Mouse (Mus musculus) limb, embryonic 13.5 days (tissue): ENCODE data around the gene Galm. TPM values are rescaled to one million over a fixed set of nuclear protein-coding genes. Genes with fewer than 3 reads are reported as not detected.

Experiments
- ATAC-seq: fragments of 200-750 bp; cut with Nextera tagmentation; 2 replicates; pipeline ENCODE4 v1.8.0; 2017; ENCODE audit warnings: low read depth, moderate number of reproducible peaks, moderate TSS enrichment; ENCODE audit not compliant: low FRiP score
- H3K27ac ChIP-seq: fragments of 300-500 bp; sonication (generic); 2 replicates; pipeline ENCODE4 v1.5.1; 2015; ENCODE audit warnings: inconsistent platforms, mild to moderate bottlenecking, moderate library complexity
- H3K27me3 ChIP-seq: fragments of 300-500 bp; sonication (generic); 2 replicates; pipeline ENCODE4 v1.6.1; 2015; ENCODE audit warnings: mild to moderate bottlenecking, inconsistent platforms
- H3K36me3 ChIP-seq: fragments of 300-500 bp; sonication (generic); 2 replicates; pipeline ENCODE4 v1.6.1; 2015; ENCODE audit warnings: inconsistent platforms, mild to moderate bottlenecking, moderate library complexity
- H3K4me1 ChIP-seq: fragments of 300-500 bp; sonication (generic); 2 replicates; pipeline ENCODE4 v1.6.1; 2015; ENCODE audit warnings: inconsistent platforms
- H3K4me2 ChIP-seq: fragments of 300-500 bp; sonication (generic); replicated peaks from 2 replicates; pipeline ENCODE4 v1.6.1; 2015; ENCODE audit warnings: inconsistent platforms, mild to moderate bottlenecking, moderate library complexity
- H3K4me3 ChIP-seq: fragments of 300-500 bp; sonication (generic); 2 replicates; pipeline ENCODE4 v1.5.1; 2015; ENCODE audit warnings: moderate library complexity, mild to moderate bottlenecking, inconsistent platforms
- H3K9ac ChIP-seq: fragments of 300-500 bp; sonication (generic); 2 replicates; pipeline ENCODE4 v1.6.1; 2015; ENCODE audit warnings: mild to moderate bottlenecking, inconsistent platforms
- H3K9me3 ChIP-seq: fragments of 300-500 bp; sonication (generic); 2 replicates; pipeline ENCODE4 v1.6.1; 2016; ENCODE audit warnings: inconsistent platforms
- WGBS: fragments of 180-500 bp; shearing (Covaris S2); methylation state at CpG from one replicate; pipeline ENCODE4 v1.1.7; 2015; 5-methylcytosine and 5-hydroxymethylcytosine counted together
- polyA plus RNA-seq: library from polyadenylated mRNA; unstranded; fragments of >200 nt; fragmentation: Nextera tagmentation; extraction: Ambion mirVana; gene quantifications from 2 replicates; pipeline ENCODE4 v1.2.1, GENCODE M21; 2015

Gene Galm
- polyA plus RNA-seq, 1 experiment from 2014 or later: 17.2 TPM

- ATAC-seq: no peak
Observed at GRCm38 (mm10) chr17:80151353-80151752, 24.1 kb downstream of the Galm start.

GRCm38 (mm10) chr17:80152767-80153630 is 25.7 kb downstream of the Galm start:
- Histone ChIP-seq H3K9me3 (no peaks in the 10 kb centered on the region), H3K9ac (no peak overlapping the region), H3K4me3 (no peak overlapping the region), H3K4me1 (no peaks in the 10 kb centered on the region), H3K27ac (no peak overlapping the region), H3K4me2 (no peak overlapping the region), H3K36me3 (no peaks in the 10 kb centered on the region), H3K27me3 (no peaks in the 10 kb centered on the region)
- WGBS: 53% methylated on average over 12 of the region's 12 CpGs
- no peak for ATAC-seq

More at GRCm38 (mm10) chr17:80151353-80151752, 24.1 kb downstream of the Galm start:
- H3K27ac ChIP-seq: no peak overlapping the region
- no peaks in the 10 kb centered on the region for H3K9me3 ChIP-seq
- H3K36me3 ChIP-seq: no peaks in the 10 kb centered on the region
- WGBS: 27% methylated on average over 5 of the region's 5 CpGs
- H3K4me2 ChIP-seq: no peak overlapping the region
- H3K4me3 ChIP-seq: no peak overlapping the region
- H3K4me1 ChIP-seq: no peaks in the 10 kb centered on the region
- no peak overlapping the region for H3K9ac ChIP-seq
- H3K27me3 ChIP-seq: no peaks in the 10 kb centered on the region

GRCm38 (mm10) chr17:80153631-80154030 is 26.4 kb downstream of the Galm start:
- H3K4me1 ChIP-seq: no peaks in the 10 kb centered on the region
- no peaks in the 10 kb centered on the region for H3K36me3 ChIP-seq
- 63% methylated on average over 2 of the region's 2 CpGs for WGBS
- H3K9me3 ChIP-seq: no peaks in the 10 kb centered on the region
- H3K9ac ChIP-seq: no peak overlapping the region
- ATAC-seq: no peak
- no peak overlapping the region for H3K4me3 ChIP-seq
- H3K27ac ChIP-seq: no peak overlapping the region
- no peaks in the 10 kb centered on the region for H3K27me3 ChIP-seq
- H3K4me2 ChIP-seq: no peak overlapping the region

- Histone ChIP-seq H3K36me3 (no peaks in the 10 kb centered on the region), H3K4me2 (no peak overlapping the region), H3K4me1 (0 out of 2 replicates have a peak, but pooled peaks cover 5% of the 10 kb centered on the region), H3K27me3 (no peaks in the 10 kb centered on the region), H3K4me3 (no peak overlapping the region), H3K9ac (no peak overlapping the region), H3K9me3 (no peaks in the 10 kb centered on the region), H3K27ac (no peak overlapping the region)
- ATAC-seq: no peak
- 88% methylated on average over 8 of the region's 8 CpGs for WGBS
Observed at GRCm38 (mm10) chr17:80156905-80157304, 29.6 kb downstream of the Galm start.

GRCm38 (mm10) chr17:80157489-80157888 is 30.2 kb downstream of the Galm start:
- H3K4me3 ChIP-seq: no peak overlapping the region
- no peak overlapping the region for H3K9ac ChIP-seq
- H3K36me3 ChIP-seq: no peaks in the 10 kb centered on the region
- no peak overlapping the region for H3K27ac ChIP-seq
- H3K4me1 ChIP-seq: 0 out of 2 replicates have a peak, but pooled peaks cover 5% of the 10 kb centered on the region
- ATAC-seq: no peak
- WGBS: 88% methylated on average over 6 of the region's 6 CpGs
- no peaks in the 10 kb centered on the region for H3K9me3 ChIP-seq
- H3K27me3 ChIP-seq: no peaks in the 10 kb centered on the region
- H3K4me2 ChIP-seq: no peak overlapping the region

- H3K9me3 ChIP-seq: no peaks in the 10 kb centered on the region
- H3K4me3 ChIP-seq: no peak overlapping the region
- H3K9ac ChIP-seq: no peak overlapping the region
- H3K4me2 ChIP-seq: no peak overlapping the region
- no peak for ATAC-seq
- H3K4me1 ChIP-seq: 0 out of 2 replicates have a peak, but pooled peaks cover 6% of the 10 kb centered on the region
- WGBS: 49% methylated on average over 5 of the region's 5 CpGs
- no peaks in the 10 kb centered on the region for H3K36me3 ChIP-seq
- no peaks in the 10 kb centered on the region for H3K27me3 ChIP-seq
- H3K27ac ChIP-seq: no peak overlapping the region
Observed at GRCm38 (mm10) chr17:80160454-80160853, 33.2 kb downstream of the Galm start.

DNA sequence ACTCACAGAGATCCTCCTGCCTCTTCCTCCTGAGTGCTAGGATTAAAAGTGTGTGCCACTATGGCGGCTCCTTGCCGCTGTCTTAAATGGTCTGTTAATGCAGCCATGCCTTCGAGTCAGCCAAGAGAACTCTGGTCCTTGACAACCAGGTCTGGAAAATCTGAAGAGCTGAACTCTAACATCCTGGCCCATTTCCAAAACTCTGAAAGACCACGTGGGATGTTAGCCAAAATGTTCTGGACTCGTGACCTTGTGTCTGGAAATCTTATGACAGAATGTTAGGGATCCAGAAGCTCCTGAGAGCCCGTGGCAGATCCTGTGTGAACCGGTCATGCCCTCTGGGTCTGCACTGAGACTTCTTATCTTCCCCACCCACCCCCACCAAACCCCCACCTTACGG is 36.7 kb downstream of the Galm start:
- Histone ChIP-seq H3K36me3 (no peaks in the 10 kb centered on the region), H3K4me1 (peaks cover 33% of the 10 kb centered on the region), H3K27ac (no peak overlapping the region), H3K9ac (no peak overlapping the region), H3K4me2 (no peak overlapping the region), H3K4me3 (no peak overlapping the region), H3K9me3 (no peaks in the 10 kb centered on the region), H3K27me3 (no peaks in the 10 kb centered on the region)
- ATAC-seq: no peak
- 86% methylated on average over 8 of the region's 8 CpGs for WGBS

GRCm38 (mm10) chr17:80165741-80166140 is 38.5 kb downstream of the Galm start:
- Histone ChIP-seq H3K4me1 (peaks cover 31% of the 10 kb centered on the region), H3K9me3 (no peaks in the 10 kb centered on the region), H3K27ac (no peak overlapping the region), H3K4me3 (no peak overlapping the region), H3K27me3 (no peaks in the 10 kb centered on the region), H3K9ac (no peak overlapping the region), H3K36me3 (no peaks in the 10 kb centered on the region), H3K4me2 (no peak overlapping the region)
- 62% methylated on average over 6 of the region's 6 CpGs for WGBS
- ATAC-seq: no peak

DNA sequence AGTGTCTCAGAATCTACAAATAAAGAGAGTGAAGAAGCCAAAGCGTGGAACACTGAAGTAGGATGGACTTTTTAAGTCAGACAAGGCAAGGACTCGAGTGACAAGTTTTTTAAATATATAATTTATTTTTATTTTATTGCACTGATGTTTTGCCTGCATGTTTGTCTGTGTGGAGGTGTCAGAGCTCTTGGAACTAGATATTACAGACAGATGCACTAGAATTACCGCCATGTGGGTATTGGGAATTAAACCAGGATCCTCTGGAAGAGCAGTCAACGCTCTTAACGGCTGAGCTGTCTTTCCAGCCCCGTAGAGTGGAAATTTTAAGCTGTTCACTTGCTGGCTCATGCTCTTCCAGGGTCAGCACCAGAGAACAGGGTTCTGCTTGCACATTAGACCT is 39.1 kb downstream of the Galm start:
- ATAC-seq: no peak
- Histone ChIP-seq H3K4me2 (no peak overlapping the region), H3K4me1 (peaks cover 31% of the 10 kb centered on the region), H3K36me3 (no peaks in the 10 kb centered on the region), H3K27ac (no peak overlapping the region), H3K4me3 (no peak overlapping the region), H3K27me3 (no peaks in the 10 kb centered on the region), H3K9me3 (no peaks in the 10 kb centered on the region), H3K9ac (no peak overlapping the region)
- 81% methylated on average over 6 of the region's 6 CpGs for WGBS

DNA sequence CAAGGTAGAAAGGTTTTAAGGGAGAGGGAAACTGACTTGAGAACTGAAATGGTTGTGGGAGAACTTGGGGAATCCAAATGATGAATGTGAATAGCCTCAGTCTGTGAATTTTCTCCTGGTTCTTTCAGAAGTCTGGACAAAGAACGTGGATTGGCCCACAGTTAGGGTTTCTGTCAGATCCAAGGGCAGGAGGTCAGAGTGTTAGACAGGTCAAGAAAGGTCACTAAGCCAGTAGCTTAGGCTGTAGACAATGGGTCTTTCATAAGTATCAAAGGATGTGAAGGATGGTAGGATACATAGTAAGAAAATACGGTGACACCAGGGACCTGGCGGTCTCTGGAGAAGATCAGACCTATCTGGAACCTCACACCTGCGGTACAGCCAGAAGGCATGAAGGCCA is 40.2 kb downstream of the Galm start:
- H3K4me1 ChIP-seq: peaks cover 31% of the 10 kb centered on the region
- no peak overlapping the region for H3K9ac ChIP-seq
- no peak overlapping the region for H3K27ac ChIP-seq
- no peak overlapping the region for H3K4me2 ChIP-seq
- H3K9me3 ChIP-seq: no peaks in the 10 kb centered on the region
- no peaks in the 10 kb centered on the region for H3K27me3 ChIP-seq
- no peak overlapping the region for H3K4me3 ChIP-seq
- no peak for ATAC-seq
- WGBS: 72% methylated on average over 4 of the region's 4 CpGs
- H3K36me3 ChIP-seq: no peaks in the 10 kb centered on the region

DNA sequence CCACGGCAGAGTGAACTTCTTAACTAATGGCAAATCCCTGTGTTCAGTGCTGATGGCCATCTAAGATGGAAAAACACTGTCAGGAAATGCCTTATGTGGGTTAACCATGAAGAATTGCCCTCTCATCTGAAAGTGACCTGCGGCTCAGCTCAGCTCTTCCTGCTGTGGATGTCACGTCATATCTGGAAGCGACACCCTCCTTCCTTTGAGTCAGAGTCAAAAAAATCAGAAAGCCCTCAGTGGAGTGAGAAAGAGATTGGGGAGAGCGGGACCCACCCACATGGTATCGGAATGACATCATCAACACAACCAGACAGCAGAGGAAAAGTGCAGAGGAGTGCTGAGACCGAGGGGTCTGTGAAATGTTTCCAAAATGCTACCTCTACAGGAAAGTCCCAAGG is 40.6 kb downstream of the Galm start:
- 54% methylated on average over 7 of the region's 7 CpGs for WGBS
- Histone ChIP-seq H3K4me1 (peaks cover 31% of the 10 kb centered on the region), H3K4me2 (peak overlapping the region; percentile 56), H3K27ac (no peak overlapping the region), H3K9me3 (no peaks in the 10 kb centered on the region), H3K4me3 (no peak overlapping the region), H3K9ac (no peak overlapping the region), H3K36me3 (no peaks in the 10 kb centered on the region), H3K27me3 (no peaks in the 10 kb centered on the region)
- peak; percentile 46; the same call in 1 of the 2 replicates for ATAC-seq

- peak overlapping the region; percentile 27 for H3K4me3 ChIP-seq
- no peak overlapping the region for H3K9ac ChIP-seq
- 17% methylated on average over 16 of the region's 16 CpGs for WGBS
- peak; percentile 77 for ATAC-seq
- no peaks in the 10 kb centered on the region for H3K36me3 ChIP-seq
- peak overlapping the region; percentile 70 for H3K27ac ChIP-seq
- H3K27me3 ChIP-seq: no peaks in the 10 kb centered on the region
- peaks cover 31% of the 10 kb centered on the region for H3K4me1 ChIP-seq
- no peaks in the 10 kb centered on the region for H3K9me3 ChIP-seq
- H3K4me2 ChIP-seq: peak overlapping the region; percentile 56
Observed at GRCm38 (mm10) chr17:80168425-80169182, 41.3 kb downstream of the Galm start.
